Mouse (Mus musculus) liver, embryonic 14.5 days (tissue): ENCODE data around the gene Antxrl. TPM values are rescaled to one million over a fixed set of nuclear protein-coding genes. Genes with fewer than 3 reads are reported as not detected.

Experiments
- ATAC-seq: fragments of 200-750 bp; cut with Nextera tagmentation; 2 replicates; pipeline ENCODE4 v1.8.0; 2017; ENCODE audit warnings: moderate number of reproducible peaks, mild to moderate bottlenecking, moderate library complexity; ENCODE audit not compliant: insufficient read depth
- DNase-seq, 3 experiments: peaks; one replicate each; pipeline ENCODE4 v3.0.0-alpha.2; 2012 to 2013; ENCODE audit warnings: low read depth in 3 of 3, low spot score in 3 of 3
- H3K27ac ChIP-seq: fragments of 300-500 bp; sonication (generic); 2 replicates; pipeline ENCODE4 v1.5.1; 2014; ENCODE audit warnings: moderate library complexity, mild to moderate bottlenecking, control low read depth, inconsistent platforms
- H3K27me3 ChIP-seq: fragments of 300-500 bp; sonication (generic); 2 replicates; pipeline ENCODE4 v1.6.1; 2014; ENCODE audit warnings: mild to moderate bottlenecking, low read length, moderate library complexity; ENCODE audit not compliant: control insufficient read depth, insufficient read depth
- H3K36me3 ChIP-seq: fragments of 300-500 bp; sonication (generic); replicated peaks from 2 replicates; pipeline ENCODE4 v1.6.1; 2014; ENCODE audit warnings: low read depth; ENCODE audit not compliant: control insufficient read depth, insufficient read depth
- H3K4me1 ChIP-seq, 2 experiments: fragments of 200-500 bp in 1 of 2; fragments of 300-500 bp in 1 of 2; sonication (generic) in 1 of 2; replicated peaks; 2 replicates each; pipeline ENCODE4 v1.6.1; 2012 to 2014; ENCODE audit warnings: antibody characterized with exemption in 1 of 2, inconsistent platforms in 1 of 2, low read length in 1 of 2; ENCODE audit not compliant: control insufficient read depth in 2 of 2, insufficient read depth in 2 of 2
- H3K4me2 ChIP-seq: fragments of 300-500 bp; sonication (generic); 2 replicates; pipeline ENCODE4 v1.6.1; 2014; ENCODE audit warnings: low read depth, mild to moderate bottlenecking, control low read depth, moderate library complexity
- H3K4me3 ChIP-seq, 2 experiments: fragments of 200-500 bp in 1 of 2; fragments of 300-500 bp in 1 of 2; sonication (generic) in 1 of 2; 2 replicates each; pipeline ENCODE4 v1.5.1; 2012 to 2014; ENCODE audit warnings: low read depth in 2 of 2, low read length in 2 of 2, mild to moderate bottlenecking in 2 of 2, control low read depth in 1 of 2, inconsistent platforms in 1 of 2, moderate library complexity in 1 of 2; ENCODE audit not compliant: insufficient read depth in 1 of 2
- H3K9ac ChIP-seq: fragments of 300-500 bp; sonication (generic); replicated peaks from 2 replicates; pipeline ENCODE4 v1.6.1; 2014; ENCODE audit warnings: mild to moderate bottlenecking, control low read depth, moderate library complexity
- H3K9me3 ChIP-seq: fragments of 300-500 bp; sonication (generic); 2 replicates; pipeline ENCODE4 v1.6.1; 2016; ENCODE audit warnings: low read length, mixed read lengths; ENCODE audit not compliant: control insufficient read depth
- CTCF ChIP-seq: IDR thresholded peaks from 2 replicates; pipeline ENCODE4 v1.5.1; 2016; ENCODE audit warnings: antibody characterized with exemption, low read depth, control low read depth
- EP300 ChIP-seq: IDR thresholded peaks from 2 replicates; pipeline ENCODE4 v1.6.1; 2016; ENCODE audit warnings: antibody characterized with exemption, low read depth
- WGBS: fragments of 180-500 bp; shearing (Covaris S2); extraction: QIAGEN DNeasy Blood & Tissue Kit; methylation state at CpG from one replicate; pipeline ENCODE4 v1.1.7; 2014; ENCODE audit not compliant: insufficient replicate concordance; 5-methylcytosine and 5-hydroxymethylcytosine counted together
- polyA plus RNA-seq, 2 experiments: library from polyadenylated mRNA; depleted of rRNA in 1 of 2; stranded (reverse) in 1 of 2; unstranded in 1 of 2; fragments of >200 nt; fragmentation: Nextera tagmentation in 1 of 2; extraction: Ambion mirVana in 1 of 2; gene quantifications; 2 replicates each; pipeline versions ENCODE4 v1.2.1 to v1.2.3; 2012 to 2014

The Antxrl gene
- polyA plus RNA-seq, 2 experiments = not detected

DNA sequence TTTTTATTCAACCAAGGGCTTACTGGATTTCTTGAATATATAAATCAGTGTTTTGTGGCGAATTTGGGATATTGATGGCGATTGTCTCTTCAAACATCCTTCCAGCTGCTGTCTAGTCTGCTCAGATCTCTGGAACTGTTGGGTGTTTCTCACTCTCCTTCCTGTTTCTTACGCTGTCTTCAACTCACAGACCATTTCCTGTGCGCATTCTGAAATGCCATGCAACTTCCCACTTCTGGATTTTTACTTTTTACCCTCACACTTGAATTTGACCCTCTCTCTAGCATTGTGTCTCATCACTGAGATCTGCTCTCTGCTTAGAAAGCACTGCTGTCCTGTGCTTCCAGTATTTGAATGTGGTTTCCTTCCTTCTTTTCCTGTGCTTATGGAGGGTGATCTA lies 55.1 kb downstream of the Antxrl start:
- no peaks in the 10 kb centered on the region for H3K9me3 ChIP-seq
- H3K27ac ChIP-seq = no peak overlapping the region
- no peaks in the 10 kb centered on the region for H3K4me1 ChIP-seq
- TF ChIP-seq CTCF = no peak
- TF ChIP-seq EP300 = no peak
- ATAC-seq (no peak), DNase-seq (no peak)
- no peak overlapping the region for H3K4me2 ChIP-seq
- no peak overlapping the region for H3K4me3 ChIP-seq
- no peaks in the 10 kb centered on the region for H3K36me3 ChIP-seq
- no peaks in the 10 kb centered on the region for H3K27me3 ChIP-seq
- WGBS = 20% methylated on average over 4 of the region's 4 CpGs
- H3K9ac ChIP-seq = no peak overlapping the region

DNA sequence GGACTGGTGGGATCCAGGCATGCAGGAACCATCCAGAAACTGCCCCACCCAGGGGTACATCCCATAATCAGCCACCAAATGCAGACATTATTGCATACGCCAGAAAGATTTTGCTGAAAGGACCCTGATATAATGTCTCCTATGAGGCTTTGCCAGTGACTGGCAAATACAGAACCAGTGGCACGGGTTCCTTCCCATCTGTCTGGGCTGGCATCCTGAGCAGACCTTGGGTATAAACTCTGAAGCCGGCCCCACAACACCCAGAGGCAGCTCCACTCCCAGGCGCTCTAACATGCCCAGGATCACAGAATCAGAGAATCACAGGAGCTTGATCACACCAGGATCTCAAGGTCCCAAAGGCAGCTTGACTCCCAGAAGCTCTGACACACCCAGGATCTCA lies 61.8 kb downstream of the Antxrl start:
- ATAC-seq (no peak), DNase-seq (no peak)
- H3K36me3 ChIP-seq = no peaks in the 10 kb centered on the region
- no peaks in the 10 kb centered on the region for H3K27me3 ChIP-seq
- TF ChIP-seq EP300 = no peak
- no peak for TF ChIP-seq CTCF
- H3K4me3 ChIP-seq = no peak overlapping the region
- no peak overlapping the region for H3K27ac ChIP-seq
- no peaks in the 10 kb centered on the region for H3K9me3 ChIP-seq
- WGBS = 59% methylated on average over 4 of the region's 4 CpGs
- no peak overlapping the region for H3K4me2 ChIP-seq
- H3K9ac ChIP-seq = no peak overlapping the region
- H3K4me1 ChIP-seq = no peaks in the 10 kb centered on the region

DNA sequence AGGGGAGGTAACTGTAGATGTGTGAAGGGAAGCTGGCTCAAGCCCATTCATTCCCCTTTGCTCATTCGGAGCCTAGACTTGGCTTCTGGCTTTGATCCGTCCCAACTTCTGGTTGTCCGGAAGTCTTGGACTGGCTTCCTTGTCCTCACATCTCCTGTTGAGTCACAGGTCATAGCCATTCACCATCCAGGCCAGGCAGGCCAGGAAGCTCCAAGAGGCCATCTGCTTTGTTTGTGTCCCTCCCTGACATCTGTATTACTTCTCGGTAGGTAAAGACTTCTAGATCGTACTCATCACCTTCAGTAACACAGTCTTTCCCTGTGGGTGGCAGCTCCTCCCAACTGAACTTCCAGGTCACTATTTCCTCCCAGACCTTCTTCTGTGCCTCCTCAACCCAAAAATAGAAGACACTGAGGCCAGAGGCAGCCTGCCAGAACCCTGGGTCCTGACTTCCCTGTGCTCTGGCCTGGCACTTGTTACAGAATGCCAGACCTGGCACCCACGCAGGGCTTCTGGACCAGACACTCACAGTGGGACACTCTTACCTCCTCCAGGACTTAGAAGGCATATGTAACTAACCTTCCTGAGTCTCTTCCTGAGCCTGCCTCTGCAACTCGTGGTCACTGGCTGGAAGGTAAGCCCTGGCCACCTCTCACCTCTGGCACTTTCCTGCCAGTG lies 66.7 kb downstream of the Antxrl start:
- DNase-seq = no peak
- Histone ChIP-seq H3K9me3 (no peaks in the 10 kb centered on the region), H3K9ac (no peak overlapping the region), H3K4me3 (no peak overlapping the region), H3K27ac (no peak overlapping the region), H3K4me2 (no peak overlapping the region), H3K27me3 (no peaks in the 10 kb centered on the region), H3K4me1 (no peaks in the 10 kb centered on the region), H3K36me3 (no peaks in the 10 kb centered on the region)
- WGBS = 61% methylated on average over 7 of the region's 7 CpGs
- no peak for ATAC-seq
- TF ChIP-seq EP300 (no peak), CTCF (no peak)

DNA sequence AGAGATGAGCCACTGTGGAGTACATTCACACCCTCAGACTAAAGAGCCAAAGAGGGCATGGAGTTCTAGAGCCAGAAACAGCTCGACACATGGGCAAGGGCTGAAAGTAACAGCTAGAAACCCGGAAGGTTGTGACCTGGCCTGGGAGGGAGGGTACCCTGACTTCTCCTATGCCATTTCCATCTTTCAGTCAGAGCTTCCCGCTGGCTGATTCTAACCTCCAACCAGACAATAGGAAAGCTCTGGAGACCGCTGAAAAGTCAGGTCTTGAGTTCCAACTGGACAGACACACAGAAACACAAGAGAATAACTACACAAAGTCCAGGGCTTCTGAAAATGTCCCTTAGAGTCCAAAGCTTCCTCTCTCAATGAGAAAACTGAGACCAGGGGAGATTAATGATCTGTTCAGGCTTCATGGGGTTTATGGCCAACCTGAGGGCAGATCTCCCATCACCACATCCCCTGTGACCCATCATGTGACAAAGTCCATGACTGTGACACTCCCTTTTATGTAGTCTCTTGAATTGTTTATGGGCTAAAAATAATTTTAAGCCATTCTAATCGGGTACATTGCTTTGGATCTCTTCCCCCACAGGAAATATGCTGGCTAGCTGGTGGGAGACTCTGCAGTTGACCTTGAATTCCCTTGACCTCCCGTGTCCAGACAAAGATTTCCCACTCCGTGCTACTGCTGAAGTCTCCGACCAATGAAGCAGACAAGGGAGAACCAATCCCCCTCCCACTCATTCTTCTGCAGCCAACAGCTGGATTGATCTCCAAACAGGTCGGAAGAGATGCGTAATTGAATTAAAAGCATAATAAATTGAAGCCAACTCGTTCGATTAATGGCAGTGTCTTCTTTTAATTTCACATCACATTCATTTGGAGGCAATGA lies 67.8 kb downstream of the Antxrl start:
- H3K4me1 ChIP-seq = no peaks in the 10 kb centered on the region
- no peak for ATAC-seq
- H3K27me3 ChIP-seq = no peaks in the 10 kb centered on the region
- no peaks in the 10 kb centered on the region for H3K36me3 ChIP-seq
- no peak for DNase-seq
- no peak overlapping the region for H3K9ac ChIP-seq
- WGBS = 48% methylated on average over 12 of the region's 12 CpGs
- no peak for TF ChIP-seq CTCF
- TF ChIP-seq EP300 = no peak
- H3K27ac ChIP-seq = no peak overlapping the region
- no peak overlapping the region for H3K4me3 ChIP-seq
- no peak overlapping the region for H3K4me2 ChIP-seq
- no peaks in the 10 kb centered on the region for H3K9me3 ChIP-seq

DNA sequence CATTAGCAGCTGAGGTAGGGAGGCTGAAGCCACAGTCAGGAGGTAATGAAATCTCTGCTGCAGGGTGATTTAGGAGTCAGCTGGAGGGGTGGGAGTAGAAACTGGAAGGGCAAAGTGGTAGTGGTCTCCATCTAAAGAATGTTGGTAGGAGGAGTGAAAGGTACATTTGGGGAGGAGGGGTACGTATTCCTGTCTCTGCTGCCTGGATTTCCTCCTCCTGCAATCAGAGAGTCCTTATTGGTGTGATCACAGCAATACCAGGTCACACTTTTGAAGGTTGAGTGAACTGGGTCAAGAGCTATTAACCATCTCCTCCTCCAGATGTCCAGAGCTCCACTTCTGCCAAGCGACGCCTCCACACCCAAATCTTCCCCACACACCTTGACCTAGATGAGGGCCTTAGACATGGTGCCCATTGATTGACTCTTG lies 68.4 kb downstream of the Antxrl start:
- H3K36me3 ChIP-seq = no peaks in the 10 kb centered on the region
- no peak for TF ChIP-seq EP300
- TF ChIP-seq CTCF = no peak
- H3K4me3 ChIP-seq = no peak overlapping the region
- H3K9me3 ChIP-seq = no peaks in the 10 kb centered on the region
- no peaks in the 10 kb centered on the region for H3K27me3 ChIP-seq
- no peak overlapping the region for H3K4me2 ChIP-seq
- DNase-seq (no peak), ATAC-seq (no peak)
- no peak overlapping the region for H3K27ac ChIP-seq
- H3K9ac ChIP-seq = no peak overlapping the region
- no peaks in the 10 kb centered on the region for H3K4me1 ChIP-seq
- 66% methylated on average over 3 of the region's 3 CpGs for WGBS
